Mouse (Mus musculus) neural tube, embryonic 15.5 days (tissue): ENCODE data around the gene Susd3. TPM values are rescaled to one million over a fixed set of nuclear protein-coding genes. Genes with fewer than 3 reads are reported as not detected.

Experiments
- ATAC-seq: fragments of 200-750 bp; cut with Nextera tagmentation; 2 replicates; pipeline ENCODE4 v1.8.0; 2017; ENCODE audit warnings: mild to moderate bottlenecking, moderate TSS enrichment, moderate library complexity; ENCODE audit not compliant: low FRiP score
- H3K27ac ChIP-seq: fragments of 300-500 bp; sonication (generic); replicated peaks from 2 replicates; pipeline ENCODE4 v1.5.1; 2015; ENCODE audit warnings: mild to moderate bottlenecking, inconsistent platforms
- H3K27me3 ChIP-seq: fragments of 300-500 bp; sonication (generic); replicated peaks from 2 replicates; pipeline ENCODE4 v1.6.1; 2015; ENCODE audit warnings: inconsistent platforms
- H3K36me3 ChIP-seq: fragments of 300-500 bp; sonication (generic); 2 replicates; pipeline ENCODE4 v1.6.1; 2015; ENCODE audit warnings: inconsistent platforms
- H3K4me1 ChIP-seq: fragments of 300-500 bp; sonication (generic); 2 replicates; pipeline ENCODE4 v1.6.1; 2015; ENCODE audit warnings: inconsistent platforms
- H3K4me2 ChIP-seq: fragments of 300-500 bp; sonication (generic); 2 replicates; pipeline ENCODE4 v1.6.1; 2015; ENCODE audit warnings: inconsistent platforms, mild to moderate bottlenecking, moderate library complexity
- H3K4me3 ChIP-seq: fragments of 300-500 bp; sonication (generic); replicated peaks from 2 replicates; pipeline ENCODE4 v1.5.1; 2015; ENCODE audit warnings: mild to moderate bottlenecking, inconsistent platforms
- H3K9ac ChIP-seq: fragments of 300-500 bp; sonication (generic); replicated peaks from 2 replicates; pipeline ENCODE4 v1.6.1; 2015; ENCODE audit warnings: mild to moderate bottlenecking, inconsistent platforms
- H3K9me3 ChIP-seq: fragments of 300-500 bp; sonication (generic); replicated peaks from 2 replicates; pipeline ENCODE4 v1.6.1; 2016; ENCODE audit warnings: inconsistent platforms
- WGBS: fragments of 180-500 bp; shearing (Covaris S2); methylation state at CpG from one replicate; pipeline ENCODE4 v1.1.7; 2015; ENCODE audit warnings: mixed read lengths; 5-methylcytosine and 5-hydroxymethylcytosine counted together
- polyA plus RNA-seq: library from polyadenylated mRNA; unstranded; fragments of >200 nt; fragmentation: Nextera tagmentation; extraction: Ambion mirVana; gene quantifications from 2 replicates; pipeline ENCODE4 v1.2.1, GENCODE M21; 2015

Gene Susd3
- polyA plus RNA-seq, 1 experiment from 2014 or later = 0.95 TPM

GRCm38 (mm10) chr13:49205381-49205998 is 43.0 kb downstream of the Susd3 start:
- no peaks in the 10 kb centered on the region for H3K27me3 ChIP-seq
- 38% methylated on average over 13 of the region's 13 CpGs for WGBS
- 0 out of 2 replicates have a peak, but pooled peaks have one; percentile 26 for ATAC-seq
- no peak overlapping the region for H3K4me2 ChIP-seq
- H3K4me3 ChIP-seq = no peak overlapping the region
- no peaks in the 10 kb centered on the region for H3K9me3 ChIP-seq
- H3K36me3 ChIP-seq = no peaks in the 10 kb centered on the region; the same call in 1 of the 2 replicates
- H3K4me1 ChIP-seq = peaks cover 4% of the 10 kb centered on the region; the same call in 1 of the 2 replicates
- no peak overlapping the region for H3K9ac ChIP-seq
- H3K27ac ChIP-seq = no peak overlapping the region

- H3K4me3 ChIP-seq = no peak overlapping the region
- H3K9ac ChIP-seq = no peak overlapping the region
- no peak overlapping the region for H3K4me2 ChIP-seq
- H3K27ac ChIP-seq = no peak overlapping the region
- no peaks in the 10 kb centered on the region for H3K9me3 ChIP-seq
- 91% methylated on average over 7 of the region's 7 CpGs for WGBS
- no peaks in the 10 kb centered on the region; the same call in 1 of the 2 replicates for H3K36me3 ChIP-seq
- H3K4me1 ChIP-seq = peaks cover 4% of the 10 kb centered on the region; the same call in 1 of the 2 replicates
- H3K27me3 ChIP-seq = no peaks in the 10 kb centered on the region
- no peak for ATAC-seq
Observed at GRCm38 (mm10) chr13:49202556-49202955, 46.0 kb downstream of the Susd3 start.

GRCm38 (mm10) chr13:49200688-49201087 is 47.8 kb downstream of the Susd3 start:
- no peaks in the 10 kb centered on the region for H3K27me3 ChIP-seq
- H3K9me3 ChIP-seq = no peaks in the 10 kb centered on the region
- no peaks in the 10 kb centered on the region; the same call in 1 of the 2 replicates for H3K36me3 ChIP-seq
- H3K9ac ChIP-seq = no peak overlapping the region
- ATAC-seq = no peak
- no peak overlapping the region for H3K27ac ChIP-seq
- H3K4me3 ChIP-seq = no peak overlapping the region
- H3K4me2 ChIP-seq = no peak overlapping the region
- peaks cover 4% of the 10 kb centered on the region; the same call in 1 of the 2 replicates for H3K4me1 ChIP-seq
- WGBS = 90% methylated on average over 13 of the region's 13 CpGs

GRCm38 (mm10) chr13:49199891-49200290 is 48.6 kb downstream of the Susd3 start:
- H3K4me2 ChIP-seq = no peak overlapping the region
- 94% methylated on average over 7 of the region's 7 CpGs for WGBS
- no peaks in the 10 kb centered on the region; the same call in 1 of the 2 replicates for H3K36me3 ChIP-seq
- no peak overlapping the region for H3K4me3 ChIP-seq
- H3K27me3 ChIP-seq = no peaks in the 10 kb centered on the region
- no peak overlapping the region for H3K27ac ChIP-seq
- no peak overlapping the region for H3K9ac ChIP-seq
- H3K9me3 ChIP-seq = no peaks in the 10 kb centered on the region
- ATAC-seq = no peak
- no peaks in the 10 kb centered on the region for H3K4me1 ChIP-seq

DNA sequence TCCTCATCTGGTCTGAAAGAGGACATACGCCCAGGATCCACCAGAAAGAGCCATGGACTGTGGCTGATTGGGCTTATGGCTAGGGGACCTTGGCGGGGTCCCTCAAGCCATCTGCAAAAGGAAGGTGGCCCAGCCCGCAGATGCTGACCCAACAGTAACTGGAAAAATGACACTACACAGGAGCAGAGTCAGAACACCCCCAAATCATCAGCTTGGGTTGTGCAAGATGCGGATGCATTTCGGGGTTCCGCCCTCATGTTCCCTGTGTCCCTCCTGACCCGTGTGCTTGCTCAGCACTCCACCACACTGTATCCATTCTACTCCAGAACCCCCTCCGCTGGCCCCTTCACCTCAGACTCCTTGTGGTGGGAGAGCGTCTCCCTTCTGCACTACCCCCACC is 49.8 kb downstream of the Susd3 start:
- ATAC-seq = no peak
- Histone ChIP-seq H3K4me2 (no peak overlapping the region), H3K9me3 (no peaks in the 10 kb centered on the region), H3K27me3 (no peaks in the 10 kb centered on the region), H3K4me3 (no peak overlapping the region), H3K9ac (no peak overlapping the region), H3K36me3 (no peaks in the 10 kb centered on the region; the same call in 1 of the 2 replicates), H3K4me1 (no peaks in the 10 kb centered on the region), H3K27ac (no peak overlapping the region)
- WGBS = 95% methylated on average over 9 of the region's 9 CpGs

GRCm38 (mm10) chr13:49196766-49197165 is 51.7 kb downstream of the Susd3 start:
- Histone ChIP-seq H3K4me2 (no peak overlapping the region), H3K27ac (no peak overlapping the region), H3K4me3 (no peak overlapping the region), H3K9ac (no peak overlapping the region), H3K27me3 (no peaks in the 10 kb centered on the region), H3K9me3 (no peaks in the 10 kb centered on the region), H3K36me3 (no peaks in the 10 kb centered on the region), H3K4me1 (peaks cover 3% of the 10 kb centered on the region)
- ATAC-seq = no peak
- 80% methylated on average over 6 of the region's 6 CpGs for WGBS

DNA sequence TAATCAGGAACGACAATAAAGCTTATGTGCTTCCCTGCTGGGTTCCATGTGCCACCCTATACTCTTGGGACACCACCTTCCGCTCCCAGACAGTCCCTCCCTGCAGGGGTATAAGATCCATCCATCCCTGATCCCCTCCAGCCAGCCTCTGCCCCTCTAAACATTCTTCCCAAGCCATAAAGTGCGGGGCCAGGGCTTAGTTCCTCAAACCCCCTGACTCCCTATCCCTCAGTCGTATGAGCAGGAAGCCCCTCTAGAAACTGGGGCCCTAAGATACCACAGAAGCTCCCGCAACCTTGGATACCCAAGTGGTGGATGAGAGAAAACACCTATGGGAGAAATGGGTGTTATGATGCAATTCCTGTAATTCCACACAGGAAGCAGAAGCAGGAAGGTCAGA is 52.3 kb downstream of the Susd3 start:
- H3K27ac ChIP-seq = no peak overlapping the region
- peaks cover 9% of the 10 kb centered on the region for H3K4me1 ChIP-seq
- H3K4me3 ChIP-seq = no peak overlapping the region
- H3K9me3 ChIP-seq = no peaks in the 10 kb centered on the region
- ATAC-seq = no peak
- H3K36me3 ChIP-seq = no peaks in the 10 kb centered on the region
- H3K9ac ChIP-seq = no peak overlapping the region
- H3K4me2 ChIP-seq = no peak overlapping the region
- H3K27me3 ChIP-seq = no peaks in the 10 kb centered on the region
- 89% methylated on average over 5 of the region's 5 CpGs for WGBS

DNA sequence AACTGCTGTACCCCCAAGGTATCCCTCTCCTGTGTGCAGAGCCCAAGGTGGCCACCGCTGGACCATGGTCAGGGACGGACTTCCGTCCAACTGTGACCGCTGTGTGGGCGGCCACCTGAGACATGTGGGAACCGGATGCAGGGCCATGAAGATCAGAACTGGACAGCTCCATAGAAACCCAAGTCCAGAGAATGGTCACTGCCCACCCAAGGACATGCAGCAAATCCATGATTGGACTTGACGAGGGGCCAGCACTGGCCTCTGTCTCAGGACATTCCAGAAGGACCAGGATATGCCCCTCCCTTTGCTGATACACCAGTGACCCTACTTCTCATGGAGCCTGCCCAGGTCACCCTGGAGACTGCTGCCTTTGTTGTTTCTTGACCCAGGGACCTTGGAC is 52.9 kb downstream of the Susd3 start:
- ATAC-seq = no peak
- Histone ChIP-seq H3K36me3 (no peaks in the 10 kb centered on the region), H3K9ac (no peak overlapping the region), H3K27ac (no peak overlapping the region), H3K9me3 (no peaks in the 10 kb centered on the region), H3K4me1 (peaks cover 15% of the 10 kb centered on the region), H3K4me2 (no peak overlapping the region), H3K4me3 (no peak overlapping the region), H3K27me3 (no peaks in the 10 kb centered on the region)
- 92% methylated on average over 7 of the region's 7 CpGs for WGBS

DNA sequence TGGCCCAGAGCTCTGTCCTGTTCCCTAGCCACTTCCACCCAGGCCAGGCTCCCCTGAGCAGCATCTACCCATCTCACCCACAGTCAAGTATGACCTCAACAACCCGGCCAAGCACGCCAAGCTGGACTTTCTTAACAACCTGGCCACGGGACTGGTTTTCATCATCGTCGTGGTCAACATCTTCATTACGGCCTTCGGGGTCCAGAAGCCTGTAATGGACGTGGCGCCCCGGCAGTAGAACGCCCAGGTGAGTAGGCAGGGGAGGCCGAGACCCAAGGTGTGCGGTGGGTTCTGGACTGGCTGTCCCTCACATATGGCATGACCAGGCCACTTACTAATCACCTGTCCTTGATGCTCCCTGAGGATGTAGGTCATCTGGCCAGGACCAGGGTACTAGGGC is 53.7 kb downstream of the Susd3 start:
- no peak for ATAC-seq
- Histone ChIP-seq H3K4me3 (no peak overlapping the region), H3K27me3 (no peaks in the 10 kb centered on the region), H3K9ac (no peak overlapping the region), H3K4me2 (no peak overlapping the region), H3K4me1 (peaks cover 17% of the 10 kb centered on the region), H3K36me3 (no peaks in the 10 kb centered on the region), H3K9me3 (no peaks in the 10 kb centered on the region), H3K27ac (no peak overlapping the region)
- WGBS = 97% methylated on average over 13 of the region's 13 CpGs

GRCm38 (mm10) chr13:49193650-49194049 is 54.9 kb downstream of the Susd3 start:
- no peak for ATAC-seq

DNA sequence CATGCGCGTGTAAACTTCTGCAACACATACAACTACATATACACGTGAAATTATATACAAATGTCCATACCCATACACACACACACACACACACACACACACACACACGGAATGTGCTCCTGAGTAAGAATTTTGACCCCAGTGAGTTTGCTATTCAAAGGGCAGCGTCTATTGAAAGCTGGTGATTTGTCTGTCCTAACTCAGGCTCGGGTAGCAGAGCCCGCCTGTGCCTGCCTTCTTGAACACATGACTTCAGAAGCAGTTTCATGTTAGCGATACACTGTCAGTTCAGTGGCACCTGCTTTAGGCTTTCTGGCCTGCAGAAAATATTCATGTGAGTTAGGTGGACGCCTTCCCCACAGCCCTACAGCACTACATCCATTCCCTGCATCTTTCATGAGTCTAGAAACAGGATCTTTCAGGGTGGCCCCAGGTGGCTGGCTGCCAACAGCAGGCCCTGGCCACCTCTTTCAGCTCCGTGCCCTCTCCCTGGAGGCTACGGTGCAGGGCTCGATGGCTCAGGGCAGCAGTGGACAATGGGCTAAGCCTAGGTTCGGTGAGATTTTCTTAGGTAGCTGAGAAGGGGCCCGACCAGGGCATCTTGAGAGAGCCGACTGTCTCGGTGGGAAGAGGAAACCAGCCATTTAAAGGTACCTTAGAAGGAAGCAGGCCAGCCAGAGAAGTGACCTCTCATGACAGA is 56.2 kb downstream of the Susd3 start:
- 69% methylated on average over 16 of the region's 16 CpGs for WGBS
- H3K36me3 ChIP-seq = no peaks in the 10 kb centered on the region
- no peaks in the 10 kb centered on the region for H3K9me3 ChIP-seq
- no peak for ATAC-seq
- no peak overlapping the region for H3K4me2 ChIP-seq
- H3K4me1 ChIP-seq = peaks cover 30% of the 10 kb centered on the region
- no peak overlapping the region for H3K4me3 ChIP-seq
- H3K9ac ChIP-seq = no peak overlapping the region
- H3K27me3 ChIP-seq = no peaks in the 10 kb centered on the region
- no peak overlapping the region for H3K27ac ChIP-seq

More at GRCm38 (mm10) chr13:49193650-49194049, 54.9 kb downstream of the Susd3 start:
- H3K27ac ChIP-seq = no peak overlapping the region
- no peaks in the 10 kb centered on the region for H3K9me3 ChIP-seq
- H3K9ac ChIP-seq = no peak overlapping the region
- no peak overlapping the region for H3K4me3 ChIP-seq
- WGBS = 96% methylated on average over 17 of the region's 17 CpGs
- H3K36me3 ChIP-seq = no peaks in the 10 kb centered on the region
- no peak overlapping the region for H3K4me2 ChIP-seq
- H3K4me1 ChIP-seq = peaks cover 18% of the 10 kb centered on the region
- H3K27me3 ChIP-seq = no peaks in the 10 kb centered on the region

GRCm38 (mm10) chr13:49191673-49192035 is 56.9 kb downstream of the Susd3 start:
- 39% methylated on average over 5 of the region's 5 CpGs for WGBS
- Histone ChIP-seq H3K9ac (no peak overlapping the region), H3K4me3 (no peak overlapping the region)

More at GRCm38 (mm10) chr13:49191673-49192035, 56.9 kb downstream of the Susd3 start:
- no peaks in the 10 kb centered on the region for H3K36me3 ChIP-seq
- no peaks in the 10 kb centered on the region for H3K9me3 ChIP-seq
- no peak for ATAC-seq
- H3K27ac ChIP-seq = no peak overlapping the region
- no peak overlapping the region for H3K4me2 ChIP-seq
- peaks cover 36% of the 10 kb centered on the region for H3K4me1 ChIP-seq
- H3K27me3 ChIP-seq = no peaks in the 10 kb centered on the region
